In genomic region chr2:38336606-38337005, GRCm38 (mm10) we compare ENCODE assay signal across 9 mouse cellular contexts. TPM values are rescaled to one million over a fixed set of nuclear protein-coding genes. Genes with fewer than 3 reads are reported as not detected.
DNase-seq lines count a peak whose midpoint lies in the region; ATAC-seq lines count a peak whose summit lies in the region.
"Had no signal": no experiment of that assay in that cellular context is flagged by ENCODE, and none has a peak within 500 bp of the region (broad histone marks: within the 10 kb centered on the region; RNA-seq: fewer than 3 reads in every experiment).

No protein-coding gene starts in this region.

- no peak overlapping the region for H3K4me3 ChIP-seq in hindbrain, embryonic 13.5 days
- no peak overlapping the region for H3K4me3 ChIP-seq in midbrain, embryonic 16.5 days (ENCODE audit: low read depth, low read length)
- H3K4me3 ChIP-seq: liver, embryonic 15.5 days had no signal

- H3K4me1 ChIP-seq in hindbrain, embryonic 13.5 days (replicated peaks): peaks cover 17% of the 10 kb centered on the region
- peaks cover 8% of the 10 kb centered on the region for H3K4me1 ChIP-seq in midbrain, embryonic 16.5 days (ENCODE audit: control insufficient read depth, insufficient read depth, low read length)

- intact Hi-C loops in left cerebral cortex, postnatal 36 days (cut with DNase I): loop anchor here (5.0 kb wide), 1 partner anchor 49 kb away; the partner anchor contains the start of gene Dennd1a

- no peak overlapping the region for H3K4me2 ChIP-seq in hindbrain, embryonic 13.5 days
- H3K4me2 ChIP-seq in midbrain, embryonic 16.5 days (ENCODE audit: low read length): peak overlapping the region; percentile 23; the same call in 1 of the 2 replicates
- H3K4me2 ChIP-seq: liver, embryonic 15.5 days had no signal

- H3K27me3 ChIP-seq in hindbrain, embryonic 13.5 days: peaks cover 92% of the 10 kb centered on the region
- H3K27me3 ChIP-seq in midbrain, embryonic 16.5 days (ENCODE audit: control insufficient read depth, insufficient read depth, low read depth, low read length): peaks cover 35% of the 10 kb centered on the region

- H3K9ac ChIP-seq in hindbrain, embryonic 13.5 days: 0 out of 2 replicates have a peak overlapping the region, but pooled peaks have one; percentile 3
- H3K9ac ChIP-seq in midbrain, embryonic 16.5 days (ENCODE audit: low read depth, low read length): no peak overlapping the region
- H3K9ac ChIP-seq: liver, embryonic 15.5 days had no signal

- H3K9me3 ChIP-seq in hindbrain, embryonic 13.5 days: no peaks in the 10 kb centered on the region
- no peaks in the 10 kb centered on the region for H3K9me3 ChIP-seq in midbrain, embryonic 16.5 days (replicated peaks; ENCODE audit: control insufficient read depth, low read length, poor library complexity, severe bottlenecking)
- H3K9me3 ChIP-seq: liver, embryonic 15.5 days had no signal

- DNase-seq in kidney, postnatal 10 days: peak; percentile 21
- DNase-seq in kidney, adult 8-10 months: no peak
- DNase-seq in embryo, embryonic 9.5 days (ENCODE audit: extremely low spot score): peak; percentile 64
- no peak for DNase-seq in adrenal gland, postnatal 25 days
- DNase-seq in left cerebral cortex, postnatal 36 days (ENCODE audit: low spot score in 2 of 2): no peak
- DNase-seq in spleen, adult 18-20 months: no peak

- under 1% methylated on average over 17 of the region's 17 CpGs for WGBS in hindbrain, embryonic 13.5 days
- WGBS in midbrain, embryonic 16.5 days: 3% methylated on average over 17 of the region's 17 CpGs

- no peaks in the 10 kb centered on the region for H3K36me3 ChIP-seq in hindbrain, embryonic 13.5 days
- H3K36me3 ChIP-seq in midbrain, embryonic 16.5 days (ENCODE audit: control insufficient read depth, insufficient read depth, low read length): no peaks in the 10 kb centered on the region
- H3K36me3 ChIP-seq: liver, embryonic 15.5 days had no signal

- no peak for ATAC-seq in hindbrain, embryonic 13.5 days (ENCODE audit: low FRiP score)
- no peak for ATAC-seq in midbrain, embryonic 16.5 days

- no peak overlapping the region for H3K27ac ChIP-seq in hindbrain, embryonic 13.5 days
- no peak overlapping the region for H3K27ac ChIP-seq in midbrain, embryonic 16.5 days (ENCODE audit: low read length)
- H3K27ac ChIP-seq: liver, embryonic 15.5 days had no signal

RNA-seq across cellular contexts. Expression of gene Lhx2, which starts 2.5 kb away (rescaled TPM):
- polyA plus RNA-seq in hindbrain, embryonic 13.5 days (2015; fragmentation: Nextera tagmentation; extraction: Ambion mirVana): 22.1 and 23.6 TPM in 2 replicates
- polyA plus RNA-seq in midbrain, embryonic 16.5 days (2015; fragmentation: Nextera tagmentation; extraction: Ambion mirVana): 37.1 and 44.3 TPM in 2 replicates
- total RNA-seq in adrenal gland, postnatal 25 days (2021): not detected in 2 replicates
- total RNA-seq in left cerebral cortex, postnatal 36 days (2021): 10 to 100 TPM; 76.7 to 79.0 TPM

RNA-seq across cellular contexts. Expression of gene Dennd1a, which starts 49.4 kb away (rescaled TPM):
- polyA plus RNA-seq in hindbrain, embryonic 13.5 days (2015; fragmentation: Nextera tagmentation; extraction: Ambion mirVana): 14.4 and 15.5 TPM in 2 replicates
- 18.9 and 21.7 TPM in 2 replicates for polyA plus RNA-seq in midbrain, embryonic 16.5 days (2015; fragmentation: Nextera tagmentation; extraction: Ambion mirVana)
- 27.1 and 29.1 TPM in 2 replicates for total RNA-seq in adrenal gland, postnatal 25 days (2021)
- 10 to 100 TPM; 74.5 to 76.5 TPM for total RNA-seq in left cerebral cortex, postnatal 36 days (2021)

Comparison
In these comparisons a context has a peak if more than half of its experiments do, and no peak if none do; other contexts are left out.
1. DNase-seq: peak in kidney, postnatal 10 days (single experiment) and embryo, embryonic 9.5 days (single experiment); none in kidney, adult 8-10 months (0 of 2), adrenal gland, postnatal 25 days (single experiment), left cerebral cortex, postnatal 36 days (0 of 2) and spleen, adult 18-20 months (0 of 2).
2. RNA of gene Lhx2, which starts 2.5 kb away (total RNA-seq): 76.7 to 79.0 TPM in left cerebral cortex, postnatal 36 days; not detected in adrenal gland, postnatal 25 days; every median in the first group is over 10 times any median in the second.